Mouse (Mus musculus): ENCODE measurements at regions not wholly inside any gene's neighbourhood (a gene's known extent, or its start where the extent isn't known, plus 50 kb on each side); places are given as distances from the start of the nearest gene placed in this dataset.

- TF ChIP-seq CTCF (IDR thresholded peaks at IDR 0.05) (no peak), EP300 (IDR thresholded peaks at IDR 0.05) (no peak)
Measured at GRCm38 (mm10) chr10:24357636-24358035, 134.3 kb downstream of the Moxd1 start.
